Mouse (Mus musculus) C2C12 (cell line): ENCODE results near the gene Gm21721. TPM values are rescaled to one million over a fixed set of nuclear protein-coding genes. Genes with fewer than 3 reads are reported as not detected.
"Not testable (repeated sequence)": the region's sequence is repeated elsewhere in the genome, so short reads cannot be mapped to it uniquely, and the experiment has no call there.

Experiments
- H3K27me3 ChIP-seq: one replicate; pipeline ENCODE4 v1.6.1; 2011; ENCODE audit not compliant: control insufficient read depth, insufficient read depth, insufficient read length
- H3K36me3 ChIP-seq: one replicate; pipeline ENCODE4 v1.6.1; 2011; ENCODE audit not compliant: control insufficient read depth, insufficient read depth
- H3K4me3 ChIP-seq: one replicate; pipeline ENCODE4 v1.5.1; 2011; ENCODE audit warnings: mild to moderate bottlenecking, control low read depth; ENCODE audit not compliant: poor library complexity, insufficient read depth, severe bottlenecking
- H3K79me2 ChIP-seq: one replicate; pipeline ENCODE4 v1.6.1; 2011; ENCODE audit not compliant: control insufficient read depth, insufficient read depth
- H3K79me3 ChIP-seq: one replicate; pipeline ENCODE4 v1.6.1; 2011; ENCODE audit warnings: low read depth, control low read depth
- H3ac ChIP-seq: one replicate; pipeline ENCODE3; 2011; ENCODE audit warnings: low read depth; ENCODE audit not compliant: control insufficient read depth, insufficient read length
- long read RNA-seq, 2 experiments: library from polyadenylated mRNA; unstranded; transcript quantifications; one replicate each; pipeline ENCODE4 v2.0.0; 2019 to 2020
- polyA plus RNA-seq: library from polyadenylated mRNA; unstranded; fragments of >200 nt; fragmentation: generic; extraction: Trizol; gene quantifications from one replicate; pipeline ENCODE4 v1.2.1, GENCODE M21; 2012; ENCODE audit warnings: missing spikeins

The Gm21721 gene
- polyA plus RNA-seq = not detected
- long read RNA-seq, experiment 1 = 0 reads
- long read RNA-seq, experiment 2 = 0 reads

- H3K79me2 ChIP-seq, H3K36me3 ChIP-seq, H3K4me3 ChIP-seq, H3K79me3 ChIP-seq, H3K27me3 ChIP-seq, H3ac ChIP-seq: not testable (repeated sequence)
Observed at GRCm38 (mm10) chrY:9202090-9202489, at the start of gene Gm21721. Gene Gm21721, minus strand, starts transcription at chrY:9202190.

Other genes starting within 250 kb of the Gm21721 start
- gene Gm21292, start 68.3 kb downstream of the Gm21721 start, polyA plus RNA-seq = not detected
- gene Gm21812, start 145.0 kb upstream of the Gm21721 start, polyA plus RNA-seq = not detected
- gene Gm21874, start 214.0 kb upstream of the Gm21721 start, polyA plus RNA-seq = not detected